Mouse (Mus musculus) C2C12 (cell line): ENCODE measurements around the gene Prss12. TPM values are rescaled to one million over a fixed set of nuclear protein-coding genes. Genes with fewer than 3 reads are reported as not detected.

Experiments
- H3K27me3 ChIP-seq: one replicate; pipeline ENCODE4 v1.6.1; 2011; ENCODE audit not compliant: control insufficient read depth, insufficient read depth, insufficient read length
- H3K36me3 ChIP-seq: one replicate; pipeline ENCODE4 v1.6.1; 2011; ENCODE audit not compliant: control insufficient read depth, insufficient read depth
- H3K4me3 ChIP-seq: one replicate; pipeline ENCODE4 v1.5.1; 2011; ENCODE audit warnings: mild to moderate bottlenecking, control low read depth; ENCODE audit not compliant: poor library complexity, insufficient read depth, severe bottlenecking
- H3K79me2 ChIP-seq: one replicate; pipeline ENCODE4 v1.6.1; 2011; ENCODE audit not compliant: control insufficient read depth, insufficient read depth
- H3K79me3 ChIP-seq: one replicate; pipeline ENCODE4 v1.6.1; 2011; ENCODE audit warnings: low read depth, control low read depth
- H3ac ChIP-seq: one replicate; pipeline ENCODE3; 2011; ENCODE audit warnings: low read depth; ENCODE audit not compliant: control insufficient read depth, insufficient read length
- CEBPB ChIP-seq: IDR thresholded peaks from one replicate; pipeline ENCODE4 v1.6.1; 2011; ENCODE audit warnings: low read depth, mild to moderate bottlenecking, control low read depth, moderate library complexity
- CTCF ChIP-seq: IDR thresholded peaks from one replicate; pipeline ENCODE4 v1.5.1; 2011; ENCODE audit not compliant: control insufficient read depth, insufficient read depth, insufficient read length
- FOSL1 ChIP-seq: IDR thresholded peaks from one replicate; pipeline ENCODE4 v1.8.0; 2011; ENCODE audit warnings: mild to moderate bottlenecking, low read length; ENCODE audit not compliant: poor library complexity, insufficient read depth, severe bottlenecking
- MAX ChIP-seq: IDR thresholded peaks from one replicate; pipeline ENCODE4 v1.6.1; 2011; ENCODE audit warnings: mild to moderate bottlenecking, control low read depth
- MYOD1 ChIP-seq: IDR thresholded peaks from one replicate; pipeline ENCODE4 v1.6.1; 2011; ENCODE audit warnings: low read depth; ENCODE audit not compliant: control insufficient read depth, insufficient read length
- MYOG ChIP-seq: IDR thresholded peaks from one replicate; pipeline ENCODE4 v1.6.1; 2011; ENCODE audit not compliant: control insufficient read depth, insufficient read length; ENCODE audit errors: extremely low read depth
- USF1 ChIP-seq: IDR thresholded peaks from one replicate; pipeline ENCODE4 v1.6.1; 2011; ENCODE audit warnings: low read depth, mild to moderate bottlenecking, control low read depth, moderate library complexity
- polyA plus RNA-seq: library from polyadenylated mRNA; unstranded; fragments of >200 nt; fragmentation: generic; extraction: Trizol; gene quantifications from one replicate; pipeline ENCODE4 v1.2.1, GENCODE M21; 2012; ENCODE audit warnings: missing spikeins

Gene Prss12
- polyA plus RNA-seq, 1 experiment = 0.30 TPM

GRCm38 (mm10) chr3:123531124-123531523, 84.4 kb downstream of the Prss12 start:
- Histone ChIP-seq H3K79me2 (no peaks in the 10 kb centered on the region), H3K79me3 (no peaks in the 10 kb centered on the region), H3K36me3 (no peaks in the 10 kb centered on the region), H3ac (no peak overlapping the region), H3K4me3 (no peak overlapping the region), H3K27me3 (no peaks in the 10 kb centered on the region)
- TF ChIP-seq MYOD1 (no peak), FOSL1 (no peak), CTCF (no peak)

DNA sequence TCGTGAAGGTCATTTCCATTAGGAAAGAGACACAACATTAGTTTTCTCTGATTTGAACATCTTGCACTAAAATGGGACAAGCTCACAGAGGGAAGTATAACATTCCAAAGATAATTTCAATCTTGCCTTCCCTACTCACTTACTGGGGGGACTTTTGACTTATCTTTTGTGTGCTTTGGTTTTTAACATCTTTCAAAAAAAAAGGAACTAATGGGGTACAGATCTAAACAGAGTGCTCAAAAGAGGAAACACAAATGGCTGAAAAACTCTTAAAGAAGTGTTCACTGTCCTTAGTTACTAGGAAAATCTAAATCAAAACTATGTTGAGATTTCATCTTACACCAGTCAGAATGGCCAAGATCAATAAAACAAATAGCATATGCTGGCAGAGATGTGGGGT, 90.6 kb downstream of the Prss12 start:
- no peaks in the 10 kb centered on the region for H3K27me3 ChIP-seq
- no peaks in the 10 kb centered on the region for H3K79me3 ChIP-seq
- H3K4me3 ChIP-seq = no peak overlapping the region
- H3ac ChIP-seq = no peak overlapping the region
- no peaks in the 10 kb centered on the region for H3K79me2 ChIP-seq
- no peaks in the 10 kb centered on the region for H3K36me3 ChIP-seq
- no peak for TF ChIP-seq FOSL1
- no peak for TF ChIP-seq MYOG
- TF ChIP-seq MAX = no peak
- TF ChIP-seq CEBPB = no peak
- TF ChIP-seq MYOD1 = no peak
- TF ChIP-seq USF1 = no peak
- no peak for TF ChIP-seq CTCF

DNA sequence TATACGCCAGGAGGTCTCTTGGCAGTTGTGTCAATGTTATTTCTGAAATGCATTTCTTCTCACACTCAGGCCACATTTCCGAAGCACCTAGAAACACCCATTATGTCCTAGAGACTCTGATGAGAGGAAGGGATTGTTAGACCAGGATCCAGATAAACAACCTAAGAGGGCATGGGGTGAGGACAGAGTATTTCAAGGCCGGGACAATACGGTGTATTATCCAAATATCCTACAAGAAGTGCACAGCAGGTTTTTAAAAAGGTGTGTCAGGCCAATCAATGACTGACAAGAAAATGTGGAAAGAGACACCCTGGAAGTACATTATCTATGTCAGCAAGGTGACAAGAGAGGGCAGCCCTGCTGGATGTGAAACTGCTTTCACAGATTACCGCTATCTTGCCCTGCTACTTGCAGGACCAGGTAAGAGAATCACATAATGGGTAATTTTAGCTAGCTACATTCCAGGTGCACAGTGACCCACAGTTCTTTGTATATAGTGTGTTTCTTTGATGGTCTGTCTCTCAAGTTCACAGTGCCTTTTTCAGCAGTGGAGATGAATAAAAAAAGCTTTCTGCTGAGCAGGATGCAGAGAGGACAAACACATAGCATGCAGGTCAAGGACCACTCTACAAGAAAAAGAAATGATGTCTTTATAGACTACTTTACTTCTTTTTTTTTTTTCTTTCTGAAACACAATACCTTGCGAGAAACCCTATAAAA, 97.0 kb downstream of the Prss12 start:
- Histone ChIP-seq H3K79me3 (no peaks in the 10 kb centered on the region), H3K79me2 (no peaks in the 10 kb centered on the region), H3K27me3 (no peaks in the 10 kb centered on the region), H3ac (no peak overlapping the region), H3K36me3 (no peaks in the 10 kb centered on the region), H3K4me3 (no peak overlapping the region)
- TF ChIP-seq MYOD1 (no peak), CEBPB (no peak), USF1 (no peak), MAX (no peak), CTCF (no peak), MYOG (no peak), FOSL1 (no peak)

- Histone ChIP-seq H3K79me2 (no peaks in the 10 kb centered on the region), H3K4me3 (no peak overlapping the region), H3K27me3 (no peaks in the 10 kb centered on the region), H3K79me3 (no peaks in the 10 kb centered on the region), H3ac (no peak overlapping the region), H3K36me3 (no peaks in the 10 kb centered on the region)
- no peak for TF ChIP-seq USF1
- no peak for TF ChIP-seq CEBPB
- TF ChIP-seq MYOG = no peak
- TF ChIP-seq CTCF = no peak
- TF ChIP-seq MAX = no peak
- no peak for TF ChIP-seq MYOD1
- no peak for TF ChIP-seq FOSL1
Observed at GRCm38 (mm10) chr3:123550487-123550886, 103.8 kb downstream of the Prss12 start.

DNA sequence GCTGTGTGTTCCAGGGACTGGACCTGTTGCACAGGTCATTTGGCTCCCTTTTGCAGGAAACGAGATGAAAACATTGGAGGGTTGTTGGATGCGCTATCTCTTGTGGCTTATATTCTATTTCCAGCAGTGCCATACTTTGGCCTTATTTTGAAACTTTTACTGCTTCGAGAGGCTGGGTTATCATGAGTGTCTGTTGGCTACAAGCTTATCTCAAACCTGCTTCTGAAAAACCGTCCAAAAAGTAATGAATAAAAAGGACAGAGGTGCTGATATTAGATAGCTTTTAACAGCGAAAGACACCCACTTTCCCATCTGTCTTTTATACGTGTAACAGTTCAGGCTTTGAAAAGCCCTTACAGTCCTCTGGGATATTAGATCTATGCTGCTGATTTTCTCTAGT, 107.2 kb downstream of the Prss12 start:
- Histone ChIP-seq H3K79me3 (no peaks in the 10 kb centered on the region), H3K36me3 (no peaks in the 10 kb centered on the region), H3K27me3 (no peaks in the 10 kb centered on the region), H3ac (no peak overlapping the region), H3K4me3 (no peak overlapping the region), H3K79me2 (no peaks in the 10 kb centered on the region)
- TF ChIP-seq FOSL1 = no peak
- TF ChIP-seq CEBPB = no peak
- TF ChIP-seq MAX = no peak
- TF ChIP-seq MYOG = no peak
- TF ChIP-seq MYOD1 = no peak
- TF ChIP-seq CTCF = no peak
- no peak for TF ChIP-seq USF1

DNA sequence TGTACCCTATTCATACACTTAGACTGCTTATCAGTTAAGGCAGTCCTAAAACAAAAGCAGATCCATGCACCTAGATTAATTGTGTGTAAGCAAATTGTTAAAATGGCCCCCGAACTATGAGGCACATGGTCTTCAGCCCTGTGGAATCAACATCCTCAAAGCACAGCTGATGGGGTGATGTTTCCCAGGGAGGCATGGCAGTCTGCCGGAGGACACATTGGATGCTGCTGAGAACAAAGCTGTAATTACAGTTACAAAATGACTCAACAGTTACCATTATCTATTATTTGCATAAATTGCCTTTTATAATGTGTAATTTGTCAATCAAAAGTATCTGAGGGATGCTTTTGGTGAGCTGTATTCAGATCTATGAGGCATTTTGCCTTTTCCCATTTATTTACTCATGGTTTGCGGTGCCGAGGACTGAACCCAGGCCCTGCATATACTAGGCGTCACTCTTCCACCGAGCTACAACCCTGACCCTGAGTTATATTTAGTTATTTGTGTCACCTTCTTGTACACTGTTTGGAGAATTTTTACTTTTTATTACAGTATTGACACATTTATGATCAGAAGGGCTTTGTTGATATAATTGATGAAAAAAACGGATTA, 108.6 kb downstream of the Prss12 start:
- no peak for TF ChIP-seq MAX
- TF ChIP-seq CTCF = no peak
- TF ChIP-seq FOSL1 = no peak
- TF ChIP-seq USF1 = no peak
- no peak for TF ChIP-seq CEBPB
- TF ChIP-seq MYOG = no peak
- TF ChIP-seq MYOD1 = no peak

More for the DNA sequence above, 108.6 kb downstream of the Prss12 start:
- no peak overlapping the region for H3K4me3 ChIP-seq
- H3K79me3 ChIP-seq = no peaks in the 10 kb centered on the region
- H3K79me2 ChIP-seq = no peaks in the 10 kb centered on the region
- no peak overlapping the region for H3ac ChIP-seq
- H3K27me3 ChIP-seq = no peaks in the 10 kb centered on the region
- H3K36me3 ChIP-seq = no peaks in the 10 kb centered on the region

Other genes with a start within 250 kb of the Prss12 start
- gene Synpo2, start 210.8 kb upstream of the Prss12 start, polyA plus RNA-seq = 7.2 TPM
- gene Sec24d, start 179.5 kb upstream of the Prss12 start, polyA plus RNA-seq = 69.0 TPM
- 5.6 TPM for gene Mettl14, start 60.8 kb upstream of the Prss12 start, polyA plus RNA-seq
- 0.55 TPM for gene Ndst3, start 243.9 kb downstream of the Prss12 start, polyA plus RNA-seq